Mouse (Mus musculus): Measurements from ENCODE around the gene Lingo2. TPM values are rescaled to one million over a fixed set of nuclear protein-coding genes. Genes with fewer than 3 reads are reported as not detected.

Lingo2 gene
- total and polyA plus RNA-seq, 3 experiments: not detected

DNA sequence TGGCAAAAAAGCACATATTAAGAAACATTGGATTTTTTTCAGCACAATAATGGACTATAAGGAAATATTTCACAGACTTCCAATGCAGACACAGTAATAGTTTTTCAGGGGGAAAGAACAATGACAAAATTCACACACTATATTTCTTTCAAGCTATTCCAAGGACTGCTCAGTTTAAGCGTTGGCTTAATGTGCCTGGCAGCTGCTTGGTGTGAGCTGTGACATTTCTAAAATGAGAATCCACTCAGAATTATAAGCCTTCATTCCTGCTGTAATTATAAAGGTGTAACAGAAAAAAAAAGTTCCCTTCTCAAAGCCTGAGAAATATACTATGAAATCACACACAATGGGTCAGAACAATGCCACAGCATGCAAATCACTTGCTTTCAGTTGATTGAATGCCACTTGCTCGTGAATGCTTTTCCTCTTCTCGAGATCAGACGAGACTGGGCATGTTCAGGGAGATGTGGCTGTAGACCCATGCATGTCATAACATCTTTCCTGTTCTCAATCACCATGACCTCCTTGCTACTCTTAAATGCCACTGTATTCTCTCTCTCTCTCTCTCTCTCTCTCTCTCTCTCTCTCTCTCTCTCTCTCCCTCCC is 1017.4 kb downstream of the Lingo2 start:
- Histone ChIP-seq H3K79me2 (replicated peaks; ENCODE audit: control insufficient read depth, extremely low read depth, insufficient read depth, poor library complexity, severe bottlenecking) (no peaks in the 10 kb centered on the region), H3K36me3 (replicated peaks in 1 of 2; ENCODE audit: control insufficient read depth in 1 of 2, insufficient read depth in 1 of 2, low read length in 1 of 2) (no peaks in the 10 kb centered on the region), H3K27me3 (replicated peaks) (no peaks in the 10 kb centered on the region), H3K4me3 (replicated peaks in 1 of 3; ENCODE audit: low read depth in 2 of 3, low read length in 2 of 3, poor library complexity in 1 of 3) (no peak overlapping the region), H3K9ac (ENCODE audit: insufficient read depth, low read depth) (no peak overlapping the region), H3K27ac (ENCODE audit: insufficient read depth, low read depth) (no peak overlapping the region), H3K9me3 (replicated peaks; ENCODE audit: low read length) (no peaks in the 10 kb centered on the region), H3K4me1 (ENCODE audit: control insufficient read depth in 1 of 2, insufficient read depth in 2 of 2) (no peaks in the 10 kb centered on the region), H3K4me2 (ENCODE audit: insufficient read depth, low read depth, poor library complexity, severe bottlenecking) (no peak overlapping the region)
- dilution Hi-C loops (cut with MboI; ENCODE audit: extremely low pct_ligation_motif_present, extremely low pct_unique_long_range_greater_than_20kb, low sequenced_read_pairs): no loop called here
- in situ Hi-C loops (cut with MboI; ENCODE audit: low pct_ligation_motif_present, low pct_unique_long_range_greater_than_20kb, low sequenced_read_pairs): no loop called here
- DNase-seq (ENCODE audit: extremely low read depth): peak; percentile 2
- no peak for TF ChIP-seq ZNF384 (IDR thresholded peaks at IDR 0.05; ENCODE audit: low read depth, low read length)

DNA sequence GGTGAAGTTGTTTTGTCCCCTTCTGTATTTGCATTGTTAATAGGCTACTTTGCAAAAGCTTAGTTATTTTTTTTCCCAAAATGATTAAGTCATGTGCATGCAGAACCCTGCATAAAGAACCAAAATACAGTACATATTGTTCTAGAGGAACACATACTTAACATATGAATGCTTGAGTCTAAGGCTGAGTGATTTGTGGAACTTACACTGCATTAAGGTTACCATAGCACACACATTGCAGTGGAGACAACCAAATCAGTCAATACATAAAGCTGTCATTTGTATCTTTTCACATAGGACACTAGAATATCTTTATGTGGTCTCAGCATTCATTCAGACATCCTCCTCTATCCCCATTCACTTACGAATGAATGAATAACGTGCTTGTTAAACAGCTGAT is 1023.8 kb downstream of the Lingo2 start:
- dilution Hi-C loops (cut with MboI; ENCODE audit: extremely low pct_ligation_motif_present, extremely low pct_unique_long_range_greater_than_20kb, low sequenced_read_pairs) (no loop called here), in situ Hi-C loops (cut with MboI; ENCODE audit: low pct_ligation_motif_present, low pct_unique_long_range_greater_than_20kb, low sequenced_read_pairs) (no loop called here)
- no peak overlapping the region for H3K4me3 ChIP-seq (replicated peaks in 1 of 3; ENCODE audit: low read depth in 2 of 3, low read length in 2 of 3, poor library complexity in 1 of 3)
- H3K9ac ChIP-seq (ENCODE audit: insufficient read depth, low read depth): no peak overlapping the region
- H3K4me1 ChIP-seq (ENCODE audit: control insufficient read depth in 1 of 2, insufficient read depth in 2 of 2): no peaks in the 10 kb centered on the region
- no peaks in the 10 kb centered on the region for H3K79me2 ChIP-seq (replicated peaks; ENCODE audit: control insufficient read depth, extremely low read depth, insufficient read depth, poor library complexity, severe bottlenecking)
- no peak overlapping the region for H3K27ac ChIP-seq (ENCODE audit: insufficient read depth, low read depth)
- no peaks in the 10 kb centered on the region for H3K36me3 ChIP-seq (replicated peaks in 1 of 2; ENCODE audit: control insufficient read depth in 1 of 2, insufficient read depth in 1 of 2, low read length in 1 of 2)
- peaks cover 3% of the 10 kb centered on the region for H3K9me3 ChIP-seq (replicated peaks; ENCODE audit: low read length)
- TF ChIP-seq RCOR1 (conservative IDR thresholded peaks at IDR 0.05; ENCODE audit: low read depth, low read length): no peak
- no peak for TF ChIP-seq IRF4 (IDR thresholded peaks at IDR 0.05; ENCODE audit: low read depth, low read length)
- TF ChIP-seq ZMIZ1 (IDR thresholded peaks at IDR 0.05; ENCODE audit: low read depth, low read length): no peak
- no peak for TF ChIP-seq E2F4 (IDR thresholded peaks at IDR 0.05; ENCODE audit: insufficient replicate concordance, low read depth, low read length)
- no peak for TF ChIP-seq CTCF (conservative IDR thresholded peaks at IDR 0.05 in 1 of 2, IDR thresholded peaks at IDR 0.05 in 1 of 2; ENCODE audit: low read depth in 2 of 2, low read length in 2 of 2)
- no peak for TF ChIP-seq ZNF384 (IDR thresholded peaks at IDR 0.05; ENCODE audit: low read depth, low read length)
- no peak for DNase-seq (ENCODE audit: extremely low read depth)
- H3K4me2 ChIP-seq (ENCODE audit: insufficient read depth, low read depth, poor library complexity, severe bottlenecking): no peak overlapping the region
- no peaks in the 10 kb centered on the region for H3K27me3 ChIP-seq (replicated peaks)

DNA sequence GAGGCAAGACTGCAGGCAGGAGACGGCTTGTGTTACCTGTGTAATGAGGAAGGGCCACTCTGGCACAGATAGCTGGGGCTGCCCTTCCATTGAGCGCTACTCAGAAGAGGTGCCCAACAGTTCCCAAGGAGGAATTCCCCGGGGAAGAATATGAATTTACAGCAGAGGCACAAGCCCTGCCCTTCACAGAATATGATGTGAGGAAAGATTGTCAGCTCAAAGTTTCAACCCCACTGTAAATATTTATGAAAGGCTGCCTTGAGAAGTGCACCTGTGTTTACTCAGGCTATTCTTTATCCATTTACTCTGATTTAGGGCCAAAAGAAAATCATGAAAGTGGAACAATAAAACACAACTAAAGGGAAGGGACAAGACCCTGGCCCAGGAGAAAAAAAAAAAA is 1034.1 kb downstream of the Lingo2 start:
- Histone ChIP-seq H3K27ac (ENCODE audit: insufficient read depth, low read depth) (no peak overlapping the region), H3K9me3 (replicated peaks; ENCODE audit: low read length) (no peaks in the 10 kb centered on the region), H3K4me1 (ENCODE audit: control insufficient read depth in 1 of 2, insufficient read depth in 2 of 2) (no peaks in the 10 kb centered on the region), H3K27me3 (replicated peaks) (no peaks in the 10 kb centered on the region), H3K4me2 (ENCODE audit: insufficient read depth, low read depth, poor library complexity, severe bottlenecking) (no peak overlapping the region), H3K79me2 (replicated peaks; ENCODE audit: control insufficient read depth, extremely low read depth, insufficient read depth, poor library complexity, severe bottlenecking) (no peaks in the 10 kb centered on the region), H3K4me3 (replicated peaks in 1 of 3; ENCODE audit: low read depth in 2 of 3, low read length in 2 of 3, poor library complexity in 1 of 3) (no peak overlapping the region), H3K36me3 (replicated peaks in 1 of 2; ENCODE audit: control insufficient read depth in 1 of 2, insufficient read depth in 1 of 2, low read length in 1 of 2) (no peaks in the 10 kb centered on the region), H3K9ac (ENCODE audit: insufficient read depth, low read depth) (no peak overlapping the region)
- TF ChIP-seq TCF12 (IDR thresholded peaks at IDR 0.05; ENCODE audit: low read depth, low read length) (no peak), NELFE (IDR thresholded peaks at IDR 0.05; ENCODE audit: low read depth, low read length) (no peak), CTCF (conservative IDR thresholded peaks at IDR 0.05 in 1 of 2, IDR thresholded peaks at IDR 0.05 in 1 of 2; ENCODE audit: low read depth in 2 of 2, low read length in 2 of 2) (no peak), MYC (IDR thresholded peaks at IDR 0.05; ENCODE audit: low read depth, low read length) (no peak), USF2 (conservative IDR thresholded peaks at IDR 0.05; ENCODE audit: low read depth, low read length) (no peak), ZC3H11A (IDR thresholded peaks at IDR 0.05; ENCODE audit: low read depth, low read length) (no peak), RCOR1 (conservative IDR thresholded peaks at IDR 0.05; ENCODE audit: low read depth, low read length) (no peak), POLR2AphosphoS2 (IDR thresholded peaks at IDR 0.05; ENCODE audit: low read depth, low read length) (no peak), ZNF384 (IDR thresholded peaks at IDR 0.05; ENCODE audit: low read depth, low read length) (no peak), HCFC1 (IDR thresholded peaks at IDR 0.05; ENCODE audit: low read depth, low read length) (no peak)
- dilution Hi-C loops (cut with MboI; ENCODE audit: extremely low pct_ligation_motif_present, extremely low pct_unique_long_range_greater_than_20kb, low sequenced_read_pairs): no loop called here
- in situ Hi-C loops (cut with MboI; ENCODE audit: low pct_ligation_motif_present, low pct_unique_long_range_greater_than_20kb, low sequenced_read_pairs): no loop called here
- no peak for DNase-seq (ENCODE audit: extremely low read depth)
